Mouse (Mus musculus) heart, adult 9 months (tissue): ENCODE measurements around the gene Zfp462.

Experiments
- DNase-seq, 2 experiments: peaks; one replicate each; pipeline ENCODE4 v3.0.0; 2022; ENCODE audit warnings: low spot score in 2 of 2

Zfp462 gene

DNA sequence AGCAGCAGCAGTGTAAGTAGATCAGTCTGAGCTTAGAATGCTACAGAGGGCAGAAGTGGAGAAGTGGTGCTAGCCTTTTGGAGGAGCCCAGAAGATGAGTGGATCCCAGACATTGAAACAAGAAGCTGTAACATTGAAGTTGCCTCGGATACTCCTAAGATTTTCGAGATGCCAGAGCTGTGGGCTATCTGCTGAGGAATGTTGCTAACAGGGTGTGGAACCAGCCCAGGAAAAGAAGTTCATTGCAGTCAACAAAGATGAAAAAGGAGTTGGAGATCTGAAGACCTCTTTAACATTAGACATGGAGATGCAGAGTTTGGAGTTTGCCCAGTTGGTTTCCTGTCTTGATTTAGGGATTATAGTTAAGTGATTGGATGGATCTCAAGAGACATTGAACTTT, 51.2 kb downstream of the Zfp462 start:
- no peak for DNase-seq

DNA sequence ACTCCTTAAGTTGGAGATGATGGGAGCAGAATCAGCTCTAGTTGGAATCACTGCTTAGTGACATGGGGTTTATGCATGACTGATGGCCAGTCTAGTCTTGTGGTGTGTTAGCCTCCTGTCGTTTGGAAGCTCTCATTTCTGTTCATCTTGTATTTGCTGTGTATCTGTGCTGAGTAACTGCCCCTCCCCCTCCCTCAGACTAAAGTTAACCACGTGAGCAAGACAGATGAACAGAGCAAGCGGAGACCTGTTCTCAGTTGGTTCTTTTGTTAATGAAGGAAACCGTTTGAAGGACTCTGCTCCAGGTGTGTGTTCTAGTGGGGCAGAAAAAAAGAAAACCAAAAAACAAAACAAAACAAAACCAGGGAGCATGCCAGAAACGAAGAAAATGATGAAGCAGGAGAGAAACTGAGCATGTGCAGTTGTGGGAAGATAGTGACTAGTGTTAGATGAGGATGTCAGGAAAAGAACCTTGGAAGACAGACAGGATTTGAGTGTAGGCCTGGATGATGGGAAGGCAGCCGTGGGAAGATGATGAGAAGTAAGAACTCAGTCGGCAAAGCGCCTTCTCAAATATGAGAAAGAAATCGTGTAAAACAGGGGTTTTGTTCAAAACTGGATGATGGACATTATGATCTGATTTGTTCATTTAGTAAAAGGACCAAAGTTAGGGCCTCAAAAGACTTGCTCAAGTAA, 53.4 kb downstream of the Zfp462 start:
- no peak for DNase-seq

DNA sequence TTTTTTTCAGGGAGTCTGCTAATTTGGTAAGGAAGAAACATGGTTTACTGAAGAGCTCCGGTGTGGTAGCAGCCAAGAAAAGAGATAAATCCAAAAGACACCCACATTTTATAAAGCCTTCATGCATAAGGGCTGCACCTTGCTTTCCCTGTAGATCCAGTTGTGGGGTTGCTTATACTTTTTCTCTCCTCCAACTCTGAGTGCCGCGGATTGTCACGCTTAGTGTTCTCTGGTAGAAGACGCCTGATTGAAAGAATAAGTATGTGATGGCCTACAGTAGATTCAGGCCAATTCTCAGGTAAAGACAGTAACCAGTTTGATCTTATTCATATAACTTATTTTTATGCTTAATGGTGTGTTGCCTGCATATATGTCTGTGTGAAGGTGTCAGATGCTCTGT, 54.7 kb downstream of the Zfp462 start:
- no peak for DNase-seq

DNA sequence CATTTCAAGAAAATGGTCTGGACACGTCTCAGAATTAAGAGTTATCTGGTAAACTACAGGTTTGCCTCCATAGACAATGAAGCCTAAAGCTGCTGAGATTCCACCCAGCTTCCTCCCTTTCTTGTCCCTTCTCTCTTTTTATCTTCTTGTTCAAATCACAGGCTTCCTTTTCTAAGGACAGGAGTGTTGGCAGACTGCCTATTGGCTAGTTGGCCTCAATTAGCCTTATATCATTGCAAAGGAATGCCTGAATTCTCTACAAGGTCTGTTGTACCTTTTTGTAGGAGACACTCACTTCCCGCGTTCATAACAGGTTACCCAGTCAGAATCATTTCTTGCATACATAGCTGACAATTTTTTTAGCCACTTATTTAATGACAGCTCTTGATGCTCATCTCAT, 56.5 kb downstream of the Zfp462 start:
- peak; percentile 33 to 61 for DNase-seq

GRCm38 (mm10) chr4:55003128-55003527, 58.3 kb downstream of the Zfp462 start:
- no peak for DNase-seq

DNA sequence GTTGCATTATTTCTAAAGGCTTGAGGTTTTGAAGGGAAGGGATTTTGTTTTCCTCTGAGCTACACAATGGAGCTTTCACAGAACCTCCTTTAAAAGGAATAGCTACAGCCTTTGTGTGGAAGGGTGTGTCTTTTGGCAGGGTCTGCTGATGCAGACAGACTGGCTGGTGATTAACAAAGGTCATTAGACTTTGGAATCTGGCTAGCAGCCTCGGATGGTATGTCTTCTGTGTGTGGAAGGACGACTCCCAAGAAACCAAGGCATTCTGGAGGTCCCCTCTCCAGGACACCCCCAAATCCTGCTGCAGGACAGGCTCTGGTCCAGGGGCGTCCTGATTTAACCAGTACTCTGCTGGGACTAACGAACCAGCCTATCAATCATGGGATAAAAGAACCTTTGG, 60.2 kb downstream of the Zfp462 start:
- peak; percentile 48 for DNase-seq

DNA sequence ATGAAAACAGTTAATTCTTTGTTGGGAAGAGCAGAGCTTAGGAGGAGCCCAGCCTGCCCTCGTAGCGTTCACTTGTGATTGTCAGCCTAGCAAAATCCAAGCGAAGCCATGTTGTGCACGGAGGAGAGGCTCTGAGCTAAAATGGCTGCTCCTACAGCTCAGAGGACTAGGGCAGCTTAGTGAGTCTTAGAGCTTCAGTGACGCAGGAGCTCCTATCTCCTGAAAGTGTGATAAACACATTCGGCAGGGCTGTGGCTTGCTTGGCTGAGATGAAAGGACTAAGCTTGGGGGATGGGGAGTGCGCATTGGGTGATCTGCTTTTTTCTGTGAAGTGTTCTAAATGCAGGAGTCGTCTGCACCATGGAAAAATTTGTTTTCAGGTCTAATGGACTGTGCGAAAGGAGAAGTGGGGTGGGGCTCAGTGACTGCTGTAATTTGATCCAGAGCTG, 60.7 kb downstream of the Zfp462 start:
- peak; percentile 34 to 40 for DNase-seq

DNA sequence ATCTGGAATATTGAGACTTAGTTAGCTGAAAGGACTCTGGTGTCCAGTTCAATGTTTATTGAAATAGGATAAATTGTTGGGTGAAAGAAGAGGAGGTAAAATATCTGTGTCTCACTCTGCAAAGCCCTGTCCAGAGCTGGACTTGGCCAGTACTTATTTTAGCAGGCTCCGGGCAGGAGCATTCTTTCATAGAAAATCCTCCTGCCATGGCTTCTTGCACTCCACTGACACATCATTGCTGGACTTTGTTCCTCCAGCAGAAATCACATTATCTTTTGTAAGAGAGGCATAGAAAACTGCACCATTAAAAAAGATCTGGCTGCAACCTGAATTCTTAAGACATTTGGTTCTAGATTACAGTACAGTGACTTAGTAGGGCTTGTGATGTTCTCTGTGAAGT, 61.2 kb downstream of the Zfp462 start:
- DNase-seq, result no peak

GRCm38 (mm10) chr4:55008616-55009015, 63.8 kb downstream of the Zfp462 start:
- DNase-seq, result no peak

DNA sequence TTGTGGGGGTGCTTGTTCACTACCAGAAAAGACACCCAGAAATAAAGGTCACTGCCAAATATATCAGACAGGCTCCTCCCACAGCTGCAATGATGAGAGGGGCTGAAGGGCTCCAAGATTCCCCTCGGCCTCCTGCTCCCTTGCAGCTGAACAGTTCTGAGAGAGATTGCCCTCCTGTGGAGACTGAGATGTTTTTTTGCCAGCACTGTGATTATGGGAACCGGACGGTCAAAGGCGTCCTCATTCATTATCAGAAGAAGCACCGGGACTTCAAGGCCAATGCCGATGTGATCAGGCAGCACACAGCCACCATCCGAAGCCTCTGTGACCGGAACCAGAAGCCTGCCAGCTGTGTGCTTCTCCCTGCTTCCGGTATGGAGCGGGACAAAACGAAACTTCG, 66.5 kb downstream of the Zfp462 start:
- DNase-seq, result no peak

DNA sequence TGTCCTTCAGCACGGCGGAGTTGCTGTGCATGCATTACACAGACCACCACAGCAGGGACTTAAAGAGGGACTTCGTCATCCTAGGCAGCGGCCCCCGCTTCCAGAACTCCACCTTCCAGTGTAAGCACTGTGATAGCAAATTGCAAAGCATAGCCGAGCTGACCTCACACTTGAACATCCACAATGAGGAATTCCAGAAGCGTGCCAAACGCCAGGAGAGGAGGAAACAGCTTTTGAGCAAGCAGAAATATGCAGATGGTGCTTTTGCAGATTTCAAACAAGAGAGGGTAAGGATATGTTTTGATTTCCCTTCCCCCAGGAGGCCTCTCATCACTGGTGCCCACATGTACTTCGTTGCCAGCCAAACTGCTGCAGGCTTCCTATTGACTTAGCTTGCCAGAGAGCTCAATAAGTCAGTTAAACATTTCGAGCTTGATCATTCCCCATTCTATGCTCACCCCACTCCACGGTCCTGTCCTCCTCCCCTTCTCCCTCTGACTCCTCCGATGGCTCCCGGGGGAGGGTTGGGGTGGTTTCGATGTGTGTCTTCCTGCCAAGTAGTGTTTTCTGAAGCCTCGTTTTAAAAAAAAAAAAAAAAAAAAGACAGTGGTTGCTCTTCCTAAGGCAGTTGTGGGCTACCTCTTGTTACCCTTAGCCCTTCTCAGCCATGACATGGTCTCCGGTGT, 68.9 kb downstream of the Zfp462 start:
- peak in 1 of 2 experiments; percentile 23 for DNase-seq

DNA sequence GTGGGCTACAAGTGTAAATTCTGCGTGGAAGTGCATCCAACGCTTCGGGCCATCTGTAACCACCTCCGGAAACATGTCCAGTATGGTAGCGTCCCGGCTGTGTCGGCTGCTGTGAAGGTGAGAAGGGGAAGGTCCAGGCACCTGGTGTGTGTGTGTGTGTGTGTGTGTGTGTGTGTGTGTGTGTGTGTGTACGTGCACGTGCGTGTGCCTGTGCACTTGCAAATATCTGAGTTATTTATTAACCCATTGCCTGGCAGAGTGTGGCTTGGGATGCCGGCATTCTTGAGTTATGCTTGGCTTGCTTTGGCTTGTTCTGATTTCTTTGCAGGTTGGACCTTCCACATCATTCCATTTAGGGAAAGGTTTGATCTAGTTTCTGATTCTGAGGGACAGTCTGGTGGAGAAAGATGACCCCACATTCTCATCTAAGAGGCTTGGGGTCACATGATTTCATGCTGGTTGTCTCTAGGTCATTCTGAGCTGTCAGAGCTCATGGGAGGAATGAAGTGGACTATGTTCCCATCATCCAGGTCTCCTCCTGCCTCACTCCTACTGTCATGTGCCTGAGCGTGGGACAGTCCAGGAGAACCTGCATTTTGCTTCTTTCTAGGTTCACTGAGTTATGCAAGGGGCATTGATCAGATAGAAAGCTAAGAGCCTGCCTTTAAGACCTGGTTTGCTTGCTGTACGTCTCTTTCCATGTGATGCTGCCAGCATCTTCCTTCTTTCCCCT, 70.0 kb downstream of the Zfp462 start:
- no peak for DNase-seq

GRCm38 (mm10) chr4:55015517-55015916, 70.7 kb downstream of the Zfp462 start:
- no peak for DNase-seq

- DNase-seq, result peak; percentile 71 to 78
Measured at GRCm38 (mm10) chr4:55026109-55026646, 81.3 kb downstream of the Zfp462 start.

GRCm38 (mm10) chr4:55030401-55030800, 85.6 kb downstream of the Zfp462 start:
- no peak for DNase-seq

GRCm38 (mm10) chr4:55032317-55032930, 87.6 kb downstream of the Zfp462 start:
- DNase-seq, result no peak

DNA sequence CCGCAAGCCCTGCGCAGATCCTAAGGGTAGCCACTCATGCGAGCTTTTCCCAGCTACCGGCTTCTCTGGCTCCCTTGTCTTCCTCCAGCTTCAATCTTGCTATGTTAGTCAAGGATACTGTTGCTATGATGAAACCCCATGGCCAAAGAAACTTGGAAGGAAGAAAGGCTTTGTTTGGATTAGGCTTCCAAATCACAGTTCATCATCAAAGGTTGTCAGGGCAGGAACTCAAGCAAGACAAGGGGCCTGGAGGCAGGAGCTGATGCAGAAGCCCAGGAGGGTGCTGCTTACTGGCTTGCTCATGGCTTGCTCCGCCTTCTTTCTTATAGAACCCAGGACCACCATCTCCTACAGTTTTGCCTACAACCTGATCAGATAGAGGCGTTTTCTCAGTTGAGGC, 88.6 kb downstream of the Zfp462 start:
- no peak for DNase-seq

DNA sequence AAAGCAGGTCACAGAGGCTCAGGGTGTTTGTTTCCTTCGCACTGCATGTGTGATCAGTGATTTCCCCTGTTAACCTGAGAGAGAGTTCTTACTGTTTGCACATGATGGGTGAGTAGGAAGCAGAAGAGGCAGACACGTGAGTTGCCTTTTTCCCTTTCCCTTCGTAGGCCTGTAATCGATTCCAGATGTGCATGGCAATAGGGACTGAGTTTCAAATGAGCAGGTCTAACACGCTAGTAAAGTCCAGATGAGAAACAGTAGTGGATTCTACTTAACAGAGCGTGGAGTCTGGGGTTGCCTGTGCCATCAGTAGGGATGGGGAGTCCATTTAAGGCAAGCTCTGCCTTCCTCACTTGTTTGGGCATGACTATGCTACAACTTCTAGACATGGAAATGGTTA, 93.3 kb downstream of the Zfp462 start:
- DNase-seq, result no peak

DNA sequence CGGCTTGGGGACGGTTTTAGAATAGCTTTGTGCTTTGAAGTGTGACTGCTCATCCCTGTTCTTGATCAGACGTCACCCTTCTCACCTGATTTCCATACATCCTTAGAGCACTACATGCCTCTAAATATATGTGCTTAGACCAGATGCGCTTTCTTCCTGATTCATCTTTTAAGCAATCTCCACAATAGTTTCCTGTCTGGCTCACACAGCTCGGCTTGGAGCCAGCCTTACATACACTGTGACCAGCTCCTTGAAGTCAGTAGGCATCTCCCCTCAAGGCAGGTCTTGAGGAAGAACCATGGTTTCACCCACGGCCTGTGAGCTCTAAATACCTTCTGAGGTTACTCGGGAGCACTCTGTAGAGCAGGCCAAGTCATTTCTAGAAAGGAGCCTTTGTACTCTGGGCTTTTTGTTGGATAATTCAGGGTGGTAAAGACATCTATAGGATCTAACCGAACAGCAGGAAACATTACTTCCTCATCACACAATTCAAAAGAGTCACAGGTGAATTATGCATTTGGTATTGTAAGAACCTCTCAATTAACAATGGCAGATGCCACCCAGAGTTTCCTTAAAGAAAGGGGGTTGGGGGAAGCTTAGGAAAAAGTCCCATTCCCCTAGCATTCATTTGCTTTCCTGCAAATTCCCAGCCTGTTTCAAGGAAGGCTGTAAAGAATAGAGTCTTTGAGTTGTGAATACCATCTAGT, 95.6 kb downstream of the Zfp462 start:
- DNase-seq, result no peak

GRCm38 (mm10) chr4:55041106-55041730, 96.4 kb downstream of the Zfp462 start:
- DNase-seq, result no peak

DNA sequence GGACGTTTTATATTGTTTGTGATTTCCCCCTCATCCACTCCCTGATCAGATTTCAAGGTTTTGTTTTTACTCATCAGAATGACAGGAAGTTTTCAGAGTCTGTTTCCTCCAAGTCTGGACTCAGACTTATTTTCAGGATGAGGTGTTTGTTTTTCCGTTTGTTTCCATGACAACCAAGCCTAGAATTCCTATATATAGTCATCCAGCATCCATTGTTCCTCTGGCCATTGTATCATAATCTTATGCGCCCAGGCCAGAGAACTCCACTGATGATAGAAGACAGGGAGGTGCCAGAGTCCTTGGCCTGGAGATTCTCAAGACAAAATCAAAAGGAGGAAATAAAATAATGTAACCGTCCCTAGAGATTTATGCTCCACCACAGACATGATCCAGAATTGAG, 97.7 kb downstream of the Zfp462 start:
- DNase-seq, result peak; percentile 34 to 73
